Mouse (Mus musculus) CH12.LX (cell line): ENCODE results near the gene Fermt1. TPM values are rescaled to one million over a fixed set of nuclear protein-coding genes. Genes with fewer than 3 reads are reported as not detected.
A peak's percentile ranks its signal among the peaks of the same experiment; 100 is the strongest.

Experiments
- DNase-seq: peaks from one replicate; pipeline ENCODE4 v3.0.0-alpha.2; 2013; ENCODE audit errors: extremely low read depth
- H3K27ac ChIP-seq: 2 replicates; pipeline ENCODE4 v1.5.1; 2012; ENCODE audit warnings: low read depth, mild to moderate bottlenecking, control low read depth, moderate library complexity; ENCODE audit not compliant: insufficient read depth
- H3K27me3 ChIP-seq: replicated peaks from 2 replicates; pipeline ENCODE3; 2012; ENCODE audit warnings: inconsistent platforms
- H3K36me3 ChIP-seq, 2 experiments: replicated peaks in 1 of 2; 2 replicates each; pipeline versions ENCODE3 to v1.6.1; 2012; ENCODE audit warnings: inconsistent platforms in 1 of 2, low read length in 1 of 2, mild to moderate bottlenecking in 1 of 2, mixed read lengths in 1 of 2, moderate library complexity in 1 of 2; ENCODE audit not compliant: control insufficient read depth in 1 of 2, insufficient read depth in 1 of 2
- H3K4me1 ChIP-seq, 2 experiments: 2 replicates each; pipeline ENCODE4 v1.6.1; 2012; ENCODE audit warnings: inconsistent platforms in 1 of 2, moderate library complexity in 1 of 2; ENCODE audit not compliant: insufficient read depth in 2 of 2, control insufficient read depth in 1 of 2
- H3K4me2 ChIP-seq: 2 replicates; pipeline ENCODE4 v1.6.1; 2012; ENCODE audit warnings: low read depth, mild to moderate bottlenecking, control low read depth; ENCODE audit not compliant: poor library complexity, insufficient read depth, severe bottlenecking
- H3K4me3 ChIP-seq, 3 experiments: fragments of 150-350 bp in 1 of 3; sonication (generic) in 1 of 3; replicated peaks in 1 of 3; 2 replicates each; pipeline versions ENCODE3 to v1.5.1; 2011 to 2012; ENCODE audit warnings: low read depth in 2 of 3, low read length in 2 of 3, mild to moderate bottlenecking in 2 of 3, moderate library complexity in 2 of 3, control low read depth in 1 of 3, improper control_type of control experiment in 1 of 3, inconsistent platforms in 1 of 3, mixed read lengths in 1 of 3; ENCODE audit not compliant: poor library complexity in 1 of 3
- H3K79me2 ChIP-seq: replicated peaks from 2 replicates; pipeline ENCODE4 v1.6.1; 2012; ENCODE audit warnings: mild to moderate bottlenecking, moderate library complexity; ENCODE audit not compliant: control insufficient read depth, poor library complexity, insufficient read depth, severe bottlenecking; ENCODE audit errors: extremely low read depth
- H3K9ac ChIP-seq: 2 replicates; pipeline ENCODE4 v1.6.1; 2012; ENCODE audit warnings: low read depth, mild to moderate bottlenecking, control low read depth, moderate library complexity; ENCODE audit not compliant: insufficient read depth
- H3K9me3 ChIP-seq: replicated peaks from 2 replicates; pipeline ENCODE3; 2012; ENCODE audit warnings: low read length, inconsistent platforms, mixed read lengths
- BHLHE40 ChIP-seq: IDR thresholded peaks from 2 replicates; pipeline ENCODE4 v1.6.1; 2011; ENCODE audit warnings: mild to moderate bottlenecking, low read depth, low read length, improper control_type of control experiment
- CHD1 ChIP-seq: IDR thresholded peaks from 2 replicates; pipeline ENCODE4 v1.6.1; 2012; ENCODE audit warnings: low read depth, low read length, improper control_type of control experiment, inconsistent platforms
- E2F4 ChIP-seq: IDR thresholded peaks from 2 replicates; pipeline ENCODE4 v1.6.1; 2011; ENCODE audit warnings: low read depth, low read length, improper control_type of control experiment; ENCODE audit not compliant: insufficient replicate concordance
- ELF1 ChIP-seq: IDR thresholded peaks from 2 replicates; pipeline ENCODE4 v1.6.1; 2014; ENCODE audit warnings: low read depth, mild to moderate bottlenecking, inconsistent platforms, low read length, improper control_type of control experiment
- ETS1 ChIP-seq: conservative IDR thresholded peaks from 2 replicates; pipeline ENCODE4 v1.6.1; 2012; ENCODE audit warnings: low read depth, mild to moderate bottlenecking, inconsistent platforms, low read length, improper control_type of control experiment, moderate library complexity
- GABPA ChIP-seq: IDR thresholded peaks from 2 replicates; pipeline ENCODE4 v1.6.1; 2012; ENCODE audit warnings: low read depth, low read length, improper control_type of control experiment, inconsistent platforms; ENCODE audit not compliant: insufficient replicate concordance
- HCFC1 ChIP-seq: IDR thresholded peaks from 2 replicates; pipeline ENCODE4 v1.6.1; 2012; ENCODE audit warnings: low read depth, mild to moderate bottlenecking, inconsistent platforms, low read length, improper control_type of control experiment
- JUND ChIP-seq: conservative IDR thresholded peaks from 2 replicates; pipeline ENCODE4 v1.6.1; 2011; ENCODE audit warnings: low read depth, low read length, improper control_type of control experiment
- KAT2A ChIP-seq: IDR thresholded peaks from 2 replicates; pipeline ENCODE4 v1.6.1; 2012; ENCODE audit warnings: low read length, improper control_type of control experiment, inconsistent platforms; ENCODE audit not compliant: insufficient replicate concordance
- MAZ ChIP-seq: IDR thresholded peaks from 2 replicates; pipeline ENCODE4 v1.6.1; 2012; ENCODE audit warnings: low read depth, mild to moderate bottlenecking, inconsistent platforms, low read length, improper control_type of control experiment, moderate library complexity
- MEF2A ChIP-seq: IDR thresholded peaks from 2 replicates; pipeline ENCODE4 v1.6.1; 2014; ENCODE audit warnings: low read depth, mild to moderate bottlenecking, inconsistent platforms, low read length, improper control_type of control experiment, borderline replicate concordance
- MYC ChIP-seq: IDR thresholded peaks from 2 replicates; pipeline ENCODE4 v1.6.1; 2011; ENCODE audit warnings: low read depth, mild to moderate bottlenecking, improper control_type of control experiment, low read length
- NELFE ChIP-seq: IDR thresholded peaks from 2 replicates; pipeline ENCODE4 v1.6.1; 2011; ENCODE audit warnings: low read depth, low read length, improper control_type of control experiment
- NRF1 ChIP-seq: IDR thresholded peaks from 2 replicates; pipeline ENCODE4 v1.6.1; 2014; ENCODE audit warnings: low read depth, mild to moderate bottlenecking, inconsistent platforms, low read length, improper control_type of control experiment, moderate library complexity
- PAX5 ChIP-seq: IDR thresholded peaks from 2 replicates; pipeline ENCODE4 v1.6.1; 2012; ENCODE audit warnings: low read length, inconsistent platforms, mixed read lengths
- POLR2A ChIP-seq: IDR thresholded peaks from 2 replicates; pipeline ENCODE4 v1.6.1; 2011; ENCODE audit warnings: low read depth, mild to moderate bottlenecking, improper control_type of control experiment, low read length
- POLR2AphosphoS2 ChIP-seq: IDR thresholded peaks from 2 replicates; pipeline ENCODE4 v1.6.1; 2011; ENCODE audit warnings: low read depth, low read length, improper control_type of control experiment
- SIN3A ChIP-seq: IDR thresholded peaks from 2 replicates; pipeline ENCODE4 v1.6.1; 2012; ENCODE audit warnings: low read length, improper control_type of control experiment, inconsistent platforms
- TCF12 ChIP-seq: IDR thresholded peaks from 2 replicates; pipeline ENCODE4 v1.6.1; 2014; ENCODE audit warnings: low read depth, mild to moderate bottlenecking, inconsistent platforms, low read length, improper control_type of control experiment
- USF1 ChIP-seq: IDR thresholded peaks from 2 replicates; pipeline ENCODE4 v1.6.1; 2014; ENCODE audit warnings: low read depth, mild to moderate bottlenecking, inconsistent platforms, low read length, improper control_type of control experiment
- USF2 ChIP-seq: conservative IDR thresholded peaks from 2 replicates; pipeline ENCODE4 v1.6.1; 2011; ENCODE audit warnings: low read depth, low read length, improper control_type of control experiment
- ZNF384 ChIP-seq: IDR thresholded peaks from 2 replicates; pipeline ENCODE4 v1.6.1; 2012; ENCODE audit warnings: low read depth, low read length, improper control_type of control experiment, inconsistent platforms
- dilution Hi-C: fragments of 300-500 bp; cut with MboI; formaldehyde crosslinking; loops from 2 replicates; pipeline ENCODE4 v1.14.3; 2020; ENCODE audit warnings: low sequenced_read_pairs; ENCODE audit not compliant: extremely low pct_unique_long_range_greater_than_20kb, extremely low pct_ligation_motif_present
- in situ Hi-C: fragments of 300-500 bp; cut with MboI; formaldehyde crosslinking; loops from 3 replicates; pipeline ENCODE4 v1.14.3; 2019; ENCODE audit warnings: low sequenced_read_pairs, low pct_ligation_motif_present, low pct_unique_long_range_greater_than_20kb, mixed read lengths
- polyA plus RNA-seq: library from polyadenylated mRNA; unstranded; fragments of >175 nt; gene quantifications from 2 replicates; pipeline ENCODE4 v1.2.1, GENCODE M21; 2012; ENCODE audit warnings: low read depth; ENCODE audit not compliant: insufficient read length
- total RNA-seq, 2 experiments: library from RNA; depleted of rRNA; stranded (reverse); fragments of 300-350 nt in 1 of 2; fragments of >200 nt in 1 of 2; gene quantifications; 2 replicates each; pipeline ENCODE4 v1.2.3; 2012 to 2014

Fermt1 gene
- total and polyA plus RNA-seq, 3 experiments, result not detected

DNA sequence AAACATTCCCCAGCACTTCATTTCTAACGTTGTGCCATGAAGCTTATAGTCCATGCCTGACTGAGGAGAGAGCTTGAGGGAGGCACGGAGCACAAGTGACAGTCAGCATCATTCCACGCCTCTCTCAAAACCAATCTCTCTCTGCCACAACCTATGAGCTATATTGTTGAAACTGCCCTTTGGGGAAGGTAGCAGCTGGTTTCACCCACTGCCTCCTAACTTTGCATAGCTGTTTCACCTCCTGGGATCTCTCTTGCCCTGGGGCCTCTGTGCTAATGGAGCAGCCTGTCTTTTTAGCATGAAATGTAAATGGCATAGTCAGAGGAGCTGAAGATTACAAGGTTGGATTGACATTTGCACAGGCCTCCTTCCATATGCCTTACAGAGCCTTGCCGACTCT lies 43.6 kb downstream of the Fermt1 start:
- Histone ChIP-seq H3K4me3 (no peak overlapping the region), H3K4me2 (no peak overlapping the region), H3K9me3 (no peaks in the 10 kb centered on the region)
- TF ChIP-seq MEF2A (no peak), MAZ (no peak), JUND (no peak), MYC (no peak), USF2 (no peak)
- TF ChIP-seq, all 38 proteins: peak for 0
- no peaks in the 10 kb centered on the region for H3K36me3 ChIP-seq
- H3K4me1 ChIP-seq, result peaks cover 0 to 11% of the 10 kb centered on the region in 2 experiments; a peak in 2 of 4 replicates
- H3K27ac ChIP-seq, result no peak overlapping the region
- H3K9ac ChIP-seq, result no peak overlapping the region
- peaks cover 6% of the 10 kb centered on the region for H3K27me3 ChIP-seq
- DNase-seq, result peak; percentile 10
- H3K79me2 ChIP-seq, result no peaks in the 10 kb centered on the region
- in situ Hi-C loops, result loop anchor here (5.0 to 25.0 kb wide), 3 partner anchors 55 to 590 kb away; partner anchors contain the start of gene Crls1
- dilution Hi-C loops, result no loop called here

DNA sequence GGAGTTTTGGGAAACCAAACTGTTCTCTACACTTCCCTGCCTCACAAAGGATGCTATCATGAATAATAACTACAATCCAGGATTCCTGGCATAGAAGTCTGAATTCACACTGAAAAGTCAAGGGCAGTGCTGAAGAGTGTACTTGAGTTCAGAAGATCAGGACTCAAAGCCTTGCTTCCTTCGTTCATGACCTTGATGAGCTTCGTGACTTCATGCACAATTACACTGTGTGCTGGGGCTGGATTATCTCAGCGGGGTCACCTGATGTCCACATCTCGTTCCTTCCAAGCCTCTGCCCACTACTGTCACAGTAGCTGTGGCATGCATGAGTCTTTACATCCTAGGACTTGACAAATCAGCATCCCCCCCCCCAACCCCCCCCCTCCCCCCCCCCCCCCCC lies 44.1 kb downstream of the Fermt1 start:
- no peak overlapping the region for H3K4me2 ChIP-seq
- DNase-seq, result no peak
- dilution Hi-C loops (no loop called here), in situ Hi-C loops (loop anchor here (5.0 to 25.0 kb wide), 3 partner anchors 54 to 589 kb away; partner anchors contain the start of gene Crls1)
- no peaks in the 10 kb centered on the region for H3K79me2 ChIP-seq
- no peaks in the 10 kb centered on the region for H3K9me3 ChIP-seq
- no peak overlapping the region for H3K27ac ChIP-seq
- no peaks in the 10 kb centered on the region for H3K36me3 ChIP-seq
- H3K4me3 ChIP-seq, result no peak overlapping the region
- peaks cover 6% of the 10 kb centered on the region for H3K27me3 ChIP-seq
- peaks cover 0 to 11% of the 10 kb centered on the region in 2 experiments; a peak in 2 of 4 replicates for H3K4me1 ChIP-seq
- H3K9ac ChIP-seq, result no peak overlapping the region
- TF ChIP-seq POLR2A (no peak), KAT2A (no peak), MAZ (no peak)

DNA sequence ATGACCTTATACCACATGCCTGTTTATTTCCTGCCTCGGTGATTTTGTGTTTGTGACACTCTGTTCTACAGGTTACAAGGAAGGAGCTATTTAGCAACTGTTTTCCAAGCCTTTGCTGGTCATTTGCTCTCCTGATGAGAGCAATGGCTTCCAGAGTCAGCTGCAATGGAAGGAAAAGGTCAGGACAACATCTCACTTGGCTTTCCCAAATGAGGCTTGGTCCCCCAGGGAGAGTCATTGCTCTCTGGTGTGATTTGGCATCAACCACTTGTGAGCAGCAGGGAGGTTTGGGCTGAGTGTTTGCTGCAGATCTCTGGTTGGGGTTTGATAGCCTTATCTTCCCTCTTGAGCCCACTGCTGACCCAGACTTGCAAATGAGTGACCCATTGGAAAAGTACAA lies 45.1 kb downstream of the Fermt1 start:
- H3K36me3 ChIP-seq, result no peaks in the 10 kb centered on the region
- H3K27me3 ChIP-seq, result no peaks in the 10 kb centered on the region
- in situ Hi-C loops (loop anchor here (5.0 to 25.0 kb wide), 3 partner anchors 53 to 588 kb away; partner anchors contain the start of gene Crls1), dilution Hi-C loops (no loop called here)
- TF ChIP-seq TCF12 (no peak), E2F4 (no peak), ELF1 (no peak), BHLHE40 (no peak), HCFC1 (no peak), ETS1 (no peak), PAX5 (no peak), USF1 (no peak), NRF1 (no peak), POLR2AphosphoS2 (no peak), SIN3A (no peak), MYC (no peak), CHD1 (no peak), ZNF384 (no peak), NELFE (no peak), GABPA (no peak), POLR2A (no peak), MEF2A (no peak)
- no peaks in the 10 kb centered on the region for H3K79me2 ChIP-seq
- no peak overlapping the region for H3K4me3 ChIP-seq
- H3K9ac ChIP-seq, result no peak overlapping the region
- peaks cover 0 to 8% of the 10 kb centered on the region in 2 experiments; a peak in 2 of 4 replicates for H3K4me1 ChIP-seq
- no peak for DNase-seq
- H3K9me3 ChIP-seq, result no peaks in the 10 kb centered on the region
- H3K4me2 ChIP-seq, result no peak overlapping the region
- no peak overlapping the region for H3K27ac ChIP-seq
